Mouse (Mus musculus): ENCODE results near the gene Vmn2r85. TPM values are rescaled to one million over a fixed set of nuclear protein-coding genes. Genes with fewer than 3 reads are reported as not detected.
A peak's percentile ranks its signal among the peaks of the same experiment; 100 is the strongest.
"Not testable (repeated sequence)": the region's sequence is repeated elsewhere in the genome, so short reads cannot be mapped to it uniquely, and the experiment has no call there.

The Vmn2r85 gene
- polyA plus RNA-seq (2014; fragmentation: Nextera tagmentation; extraction: Ambion mirVana) = not detected in 2 replicates

DNA sequence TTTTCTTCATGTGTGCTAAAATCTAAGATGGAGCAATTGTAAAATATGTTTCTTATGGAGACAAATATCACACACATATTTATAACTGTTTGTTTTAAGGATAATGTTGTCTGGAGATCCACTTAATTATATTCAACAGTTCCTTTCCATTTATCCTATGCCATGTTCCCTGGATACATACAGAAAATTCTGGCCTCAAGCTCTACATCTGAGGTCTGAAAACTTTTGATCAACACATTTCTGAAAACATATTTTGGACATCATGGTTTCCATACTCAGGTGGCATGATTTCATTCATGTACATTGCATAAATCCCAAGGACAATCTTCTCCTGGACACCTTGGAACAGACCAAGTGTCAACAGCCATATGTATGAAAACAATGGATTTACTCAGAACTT, at the start of gene Vmn2r85:
Gene Vmn2r85 (minus strand): TSS at position 101 of the 400 bp plus-strand sequence.
- not testable (repeated sequence) for H3K9ac ChIP-seq (ENCODE audit: low read length); H3K9me3 ChIP-seq (ENCODE audit: control insufficient read depth, low read length); DNase-seq (ENCODE audit: low spot score); H3K27ac ChIP-seq (ENCODE audit: low read depth, low read length); ATAC-seq (replicated peaks; ENCODE audit: low FRiP score); H3K4me2 ChIP-seq (ENCODE audit: low read depth, low read length, severe bottlenecking); H3K4me3 ChIP-seq (ENCODE audit: low read depth, low read length); H3K36me3 ChIP-seq (ENCODE audit: control insufficient read depth, insufficient read depth, low read length); H3K4me1 ChIP-seq (replicated peaks; ENCODE audit: control insufficient read depth, insufficient read depth, low read length); H3K27me3 ChIP-seq (ENCODE audit: control insufficient read depth, insufficient read depth, low read length)

DNA sequence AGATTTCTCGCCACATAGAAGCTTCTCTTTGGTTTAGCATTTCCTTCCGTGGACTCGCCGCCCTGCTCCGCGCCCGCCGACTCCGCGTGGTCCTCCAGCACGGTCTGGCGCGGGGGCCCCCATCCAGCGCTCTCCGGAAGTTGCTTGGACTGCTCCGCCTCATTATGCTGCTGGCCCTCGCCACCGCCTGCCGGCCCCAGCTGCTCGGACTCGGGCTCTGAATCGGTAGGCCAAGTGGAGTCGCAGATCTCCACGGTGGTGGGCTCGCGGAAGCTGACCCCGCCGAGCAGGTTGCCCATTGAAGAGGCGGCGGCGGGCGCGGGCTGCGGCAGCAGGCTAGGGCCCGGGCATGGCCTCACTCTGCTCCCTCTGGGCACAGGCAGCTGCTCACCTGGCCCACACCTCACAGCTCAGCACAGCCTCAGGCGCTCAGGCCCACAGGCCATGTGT, 40.8 kb upstream of the Vmn2r85 start:
- Histone ChIP-seq H3K4me3 (ENCODE audit: low read depth, low read length) (peak overlapping the region; percentile 37), H3K4me1 (replicated peaks; ENCODE audit: control insufficient read depth, insufficient read depth, low read length) (no peaks in the 10 kb centered on the region), H3K27ac (ENCODE audit: low read depth, low read length) (no peak overlapping the region), H3K36me3 (ENCODE audit: control insufficient read depth, insufficient read depth, low read length) (no peaks in the 10 kb centered on the region), H3K9ac (ENCODE audit: low read length) (peak overlapping the region; percentile 69), H3K27me3 (ENCODE audit: control insufficient read depth, insufficient read depth, low read length) (no peaks in the 10 kb centered on the region), H3K4me2 (ENCODE audit: low read depth, low read length, severe bottlenecking) (peak overlapping the region; percentile 65), H3K9me3 (ENCODE audit: control insufficient read depth, low read length) (no peaks in the 10 kb centered on the region)
- DNase-seq (ENCODE audit: low spot score) (peak; percentile 84), ATAC-seq (replicated peaks; ENCODE audit: low FRiP score) (peak; percentile 99)
- 3% methylated on average over 32 of the region's 36 CpGs for WGBS

DNA sequence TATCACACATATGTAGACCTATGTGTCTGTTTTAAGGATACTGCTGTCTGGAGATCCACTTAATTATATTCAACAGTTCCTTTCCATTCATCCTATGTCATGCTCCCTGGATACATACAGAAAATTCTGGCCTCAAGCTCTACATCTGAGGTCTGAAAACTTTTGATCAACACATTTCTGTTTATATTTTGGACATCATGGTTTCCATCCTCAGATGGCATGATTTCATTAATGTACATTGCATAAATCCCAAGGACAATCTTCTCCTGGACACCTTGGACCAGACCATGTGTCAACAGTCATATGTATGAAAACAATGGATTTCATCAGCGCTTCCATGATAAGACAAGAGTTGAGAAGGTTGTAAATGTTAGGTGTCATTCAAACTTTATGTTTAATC, 26.4 kb upstream of the Vmn2r85 start, which contains the start of gene Vmn2r86:
Gene Vmn2r86 (minus strand): TSS at position 101 of the 400 bp plus-strand sequence.
- H3K9ac ChIP-seq (ENCODE audit: low read length); H3K4me1 ChIP-seq (replicated peaks; ENCODE audit: control insufficient read depth, insufficient read depth, low read length); DNase-seq (ENCODE audit: low spot score); H3K27me3 ChIP-seq (ENCODE audit: control insufficient read depth, insufficient read depth, low read length); H3K4me2 ChIP-seq (ENCODE audit: low read depth, low read length, severe bottlenecking); H3K9me3 ChIP-seq (ENCODE audit: control insufficient read depth, low read length); ATAC-seq (replicated peaks; ENCODE audit: low FRiP score); H3K27ac ChIP-seq (ENCODE audit: low read depth, low read length); H3K36me3 ChIP-seq (ENCODE audit: control insufficient read depth, insufficient read depth, low read length); H3K4me3 ChIP-seq (ENCODE audit: low read depth, low read length): not testable (repeated sequence)
- 93% methylated on average over 1 of the region's 1 CpGs for WGBS

DNA sequence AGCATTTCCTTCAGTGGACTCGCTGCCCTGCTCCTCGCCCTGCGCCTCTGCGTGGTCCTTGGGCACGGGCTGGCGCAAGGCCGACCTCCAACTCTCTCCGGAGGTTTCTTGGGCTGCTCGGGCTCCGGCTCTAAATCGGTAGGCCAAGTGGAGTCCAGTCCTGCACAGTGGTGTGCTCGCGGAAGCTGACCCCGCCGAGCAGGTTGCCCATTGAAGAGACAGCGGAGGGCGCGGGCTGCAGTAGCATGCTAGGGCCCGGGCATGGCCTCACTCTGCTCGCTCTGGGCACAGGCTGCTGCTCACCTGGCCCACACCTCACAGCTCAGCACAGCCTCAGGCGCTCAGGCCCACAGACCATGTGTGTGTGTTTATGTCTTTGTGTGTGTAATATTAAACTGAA, 15.3 kb upstream of the Vmn2r85 start:
- Histone ChIP-seq H3K27me3 (ENCODE audit: control insufficient read depth, insufficient read depth, low read length) (no peaks in the 10 kb centered on the region), H3K27ac (ENCODE audit: low read depth, low read length) (no peak overlapping the region), H3K4me1 (replicated peaks; ENCODE audit: control insufficient read depth, insufficient read depth, low read length) (no peaks in the 10 kb centered on the region), H3K4me3 (ENCODE audit: low read depth, low read length) (no peak overlapping the region), H3K9me3 (ENCODE audit: control insufficient read depth, low read length) (no peaks in the 10 kb centered on the region), H3K36me3 (ENCODE audit: control insufficient read depth, insufficient read depth, low read length) (no peaks in the 10 kb centered on the region), H3K9ac (ENCODE audit: low read length) (no peak overlapping the region), H3K4me2 (ENCODE audit: low read depth, low read length, severe bottlenecking) (no peak overlapping the region)
- DNase-seq (ENCODE audit: low spot score) (no peak), ATAC-seq (replicated peaks; ENCODE audit: low FRiP score) (peak; percentile 67)
- 93% methylated on average over 21 of the region's 21 CpGs for WGBS

DNA sequence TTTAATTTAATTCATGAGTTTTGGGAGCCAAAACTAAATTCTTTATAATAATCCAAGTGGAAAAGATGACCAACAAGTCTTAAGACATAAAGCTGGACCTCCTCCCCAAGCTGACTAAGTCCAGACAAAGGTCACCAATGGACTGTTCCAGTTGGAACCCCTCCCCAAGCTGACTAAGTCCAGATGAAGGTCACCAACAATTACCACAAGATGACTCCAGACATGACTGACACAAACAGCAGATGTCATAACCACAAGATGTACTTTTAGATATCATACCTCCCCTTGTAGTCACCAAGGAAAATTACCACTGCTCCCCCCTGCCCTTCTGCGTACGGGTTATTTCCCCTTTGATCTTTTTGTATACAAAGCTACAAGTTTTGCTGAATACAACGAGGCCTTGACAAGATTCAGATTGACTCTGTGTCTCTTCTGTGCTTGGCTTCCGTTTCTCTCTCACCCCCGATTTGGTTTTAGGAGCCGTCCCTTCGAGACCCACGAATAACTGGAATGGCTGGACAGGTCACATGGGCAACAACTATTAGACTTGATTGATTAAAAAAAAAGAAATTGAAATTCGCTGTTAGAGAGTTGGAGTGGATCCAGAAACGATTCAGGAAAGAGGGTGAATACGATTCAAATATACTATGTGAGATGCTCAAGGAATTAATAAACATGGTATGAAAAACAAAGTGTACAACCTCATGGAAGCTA, 4.8 kb upstream of the Vmn2r85 start:
- not testable (repeated sequence) for DNase-seq (ENCODE audit: low spot score); H3K36me3 ChIP-seq (ENCODE audit: control insufficient read depth, insufficient read depth, low read length); H3K4me1 ChIP-seq (replicated peaks; ENCODE audit: control insufficient read depth, insufficient read depth, low read length); H3K27ac ChIP-seq (ENCODE audit: low read depth, low read length); ATAC-seq (replicated peaks; ENCODE audit: low FRiP score); H3K9me3 ChIP-seq (ENCODE audit: control insufficient read depth, low read length); H3K4me2 ChIP-seq (ENCODE audit: low read depth, low read length, severe bottlenecking); H3K27me3 ChIP-seq (ENCODE audit: control insufficient read depth, insufficient read depth, low read length); H3K9ac ChIP-seq (ENCODE audit: low read length); H3K4me3 ChIP-seq (ENCODE audit: low read depth, low read length)
- 89% methylated on average over 11 of the region's 11 CpGs for WGBS

DNA sequence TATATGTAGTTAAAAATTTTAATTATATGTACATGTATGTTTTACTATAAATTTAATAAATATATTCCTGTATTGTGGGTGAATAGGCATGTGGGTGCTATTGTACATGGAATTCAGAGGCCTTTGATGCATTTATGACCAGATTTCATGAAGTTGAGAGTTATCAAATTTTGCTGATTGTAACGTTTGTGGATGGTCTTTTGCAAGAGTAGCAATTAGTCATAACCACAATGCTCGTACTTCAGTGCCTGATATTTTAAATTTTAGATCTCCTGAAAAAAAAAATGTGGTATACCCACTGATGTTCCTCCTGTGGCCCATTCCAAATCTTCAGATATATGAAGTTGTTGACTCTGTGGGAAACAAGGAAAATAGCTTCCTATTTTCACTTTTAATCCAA, 7.1 kb downstream of the Vmn2r85 start:
- H3K9me3 ChIP-seq (ENCODE audit: control insufficient read depth, low read length); H3K9ac ChIP-seq (ENCODE audit: low read length); H3K27me3 ChIP-seq (ENCODE audit: control insufficient read depth, insufficient read depth, low read length); H3K27ac ChIP-seq (ENCODE audit: low read depth, low read length); H3K4me2 ChIP-seq (ENCODE audit: low read depth, low read length, severe bottlenecking); ATAC-seq (replicated peaks; ENCODE audit: low FRiP score); H3K4me3 ChIP-seq (ENCODE audit: low read depth, low read length); H3K36me3 ChIP-seq (ENCODE audit: control insufficient read depth, insufficient read depth, low read length); DNase-seq (ENCODE audit: low spot score); H3K4me1 ChIP-seq (replicated peaks; ENCODE audit: control insufficient read depth, insufficient read depth, low read length): not testable (repeated sequence)
- WGBS = 81% methylated on average over 2 of the region's 2 CpGs

DNA sequence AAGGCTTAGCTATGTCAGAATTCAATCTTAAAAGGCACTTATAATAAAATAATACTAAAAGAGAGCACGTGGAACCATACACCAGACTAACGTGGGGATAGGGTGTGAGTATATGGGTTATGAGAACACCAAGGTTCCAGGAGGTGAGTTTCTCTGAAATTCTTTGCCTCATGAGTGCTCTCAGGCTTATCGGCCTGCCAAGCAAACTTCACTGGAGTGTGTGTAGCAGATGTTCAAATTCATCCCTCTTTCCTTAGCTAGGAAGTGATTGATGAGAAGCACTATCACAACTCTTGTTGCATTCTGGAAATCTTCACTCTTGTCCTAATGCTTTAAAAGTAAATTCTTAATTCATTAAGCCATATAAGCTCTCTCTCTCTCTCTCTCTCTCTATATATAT, 9.1 kb downstream of the Vmn2r85 start:
- H3K4me3 ChIP-seq (ENCODE audit: low read depth, low read length) = no peak overlapping the region
- 78% methylated on average over 3 of the region's 3 CpGs for WGBS
- DNase-seq (ENCODE audit: low spot score) (no peak), ATAC-seq (replicated peaks; ENCODE audit: low FRiP score) (no peak)
- no peaks in the 10 kb centered on the region for H3K36me3 ChIP-seq (ENCODE audit: control insufficient read depth, insufficient read depth, low read length)
- no peak overlapping the region for H3K9ac ChIP-seq (ENCODE audit: low read length)
- H3K4me2 ChIP-seq (ENCODE audit: low read depth, low read length, severe bottlenecking) = no peak overlapping the region
- no peaks in the 10 kb centered on the region for H3K9me3 ChIP-seq (ENCODE audit: control insufficient read depth, low read length)
- no peaks in the 10 kb centered on the region for H3K27me3 ChIP-seq (ENCODE audit: control insufficient read depth, insufficient read depth, low read length)
- no peak overlapping the region for H3K27ac ChIP-seq (ENCODE audit: low read depth, low read length)
- no peaks in the 10 kb centered on the region for H3K4me1 ChIP-seq (replicated peaks; ENCODE audit: control insufficient read depth, insufficient read depth, low read length)

DNA sequence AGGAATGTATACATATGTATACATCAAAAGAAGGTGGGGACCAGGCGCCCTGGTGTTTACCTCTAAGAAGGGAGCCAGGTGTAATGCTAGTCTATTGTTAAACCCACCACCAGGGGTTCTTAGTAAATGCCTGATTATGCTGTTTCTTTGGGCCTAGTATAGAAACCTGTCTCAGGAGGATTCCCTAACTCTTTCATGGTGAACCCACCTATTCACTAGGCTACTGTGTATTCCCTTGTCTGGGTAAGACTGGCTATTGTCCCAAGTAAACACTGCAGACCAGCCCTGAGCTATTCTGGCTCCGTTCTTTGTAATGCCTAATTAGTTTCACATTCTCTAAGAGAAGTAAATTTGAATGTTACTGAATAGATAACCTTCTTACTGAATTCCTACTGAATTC, 9.5 kb downstream of the Vmn2r85 start:
- H3K9me3 ChIP-seq (ENCODE audit: control insufficient read depth, low read length); DNase-seq (ENCODE audit: low spot score); H3K4me1 ChIP-seq (replicated peaks; ENCODE audit: control insufficient read depth, insufficient read depth, low read length); H3K27me3 ChIP-seq (ENCODE audit: control insufficient read depth, insufficient read depth, low read length); H3K27ac ChIP-seq (ENCODE audit: low read depth, low read length); H3K4me2 ChIP-seq (ENCODE audit: low read depth, low read length, severe bottlenecking); H3K36me3 ChIP-seq (ENCODE audit: control insufficient read depth, insufficient read depth, low read length); H3K4me3 ChIP-seq (ENCODE audit: low read depth, low read length); ATAC-seq (replicated peaks; ENCODE audit: low FRiP score); H3K9ac ChIP-seq (ENCODE audit: low read length): not testable (repeated sequence)
- 56% methylated on average over 2 of the region's 2 CpGs for WGBS

DNA sequence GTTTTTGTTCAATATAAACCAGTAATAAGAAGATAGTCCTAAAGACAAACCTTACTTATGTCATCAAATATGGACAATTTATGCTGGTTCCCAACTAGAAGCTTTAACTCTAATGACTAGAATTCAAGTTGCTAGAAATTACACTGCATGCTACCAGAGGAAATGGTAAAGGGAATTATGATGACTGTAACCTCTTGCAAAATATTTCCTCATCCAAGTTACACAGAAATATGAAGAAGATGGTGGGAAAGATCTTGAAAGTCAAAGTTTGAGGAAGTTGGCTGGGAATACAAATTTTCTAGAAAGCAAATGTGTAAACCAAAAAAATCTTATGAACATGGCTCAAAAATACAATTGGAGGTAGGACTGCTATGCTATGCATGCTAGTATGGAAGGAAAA, 13.2 kb downstream of the Vmn2r85 start:
- ATAC-seq (replicated peaks; ENCODE audit: low FRiP score); H3K4me2 ChIP-seq (ENCODE audit: low read depth, low read length, severe bottlenecking); H3K27me3 ChIP-seq (ENCODE audit: control insufficient read depth, insufficient read depth, low read length); H3K9me3 ChIP-seq (ENCODE audit: control insufficient read depth, low read length); H3K4me1 ChIP-seq (replicated peaks; ENCODE audit: control insufficient read depth, insufficient read depth, low read length); DNase-seq (ENCODE audit: low spot score); H3K9ac ChIP-seq (ENCODE audit: low read length); H3K27ac ChIP-seq (ENCODE audit: low read depth, low read length); H3K36me3 ChIP-seq (ENCODE audit: control insufficient read depth, insufficient read depth, low read length); H3K4me3 ChIP-seq (ENCODE audit: low read depth, low read length): not testable (repeated sequence)

Data from forebrain, embryonic 11.5 days (tissue).